Mouse (Mus musculus) heart, embryonic 16.5 days (tissue): ENCODE data around the gene Dnajc19. TPM values are rescaled to one million over a fixed set of nuclear protein-coding genes. Genes with fewer than 3 reads are reported as not detected.

ENCODE experiments used
- ATAC-seq: fragments of 200-750 bp; cut with Nextera tagmentation; replicated peaks from 2 replicates; pipeline ENCODE4 v1.8.0; 2017; ENCODE audit warnings: moderate number of reproducible peaks; ENCODE audit not compliant: insufficient read depth, low FRiP score; ENCODE audit errors: extremely low read depth
- H3K27ac ChIP-seq: fragments of 300-500 bp; sonication (generic); 2 replicates; pipeline ENCODE4 v1.5.1; 2014; ENCODE audit warnings: mild to moderate bottlenecking, low read length, control low read depth, moderate library complexity
- H3K27me3 ChIP-seq: fragments of 300-500 bp; sonication (generic); 2 replicates; pipeline ENCODE4 v1.6.1; 2014; ENCODE audit warnings: low read length, mixed read lengths; ENCODE audit not compliant: control insufficient read depth, insufficient read depth
- H3K36me3 ChIP-seq: fragments of 300-500 bp; sonication (generic); 2 replicates; pipeline ENCODE4 v1.6.1; 2014; ENCODE audit not compliant: control insufficient read depth, insufficient read depth
- H3K4me1 ChIP-seq: fragments of 300-500 bp; sonication (generic); 2 replicates; pipeline ENCODE4 v1.6.1; 2014; ENCODE audit warnings: low read length, mixed read lengths; ENCODE audit not compliant: control insufficient read depth, insufficient read depth
- H3K4me2 ChIP-seq: fragments of 300-500 bp; sonication (generic); 2 replicates; pipeline ENCODE4 v1.6.1; 2014; ENCODE audit warnings: low read depth, mild to moderate bottlenecking, control low read depth, low read length
- H3K4me3 ChIP-seq: fragments of 300-500 bp; sonication (generic); 2 replicates; pipeline ENCODE4 v1.5.1; 2014; ENCODE audit warnings: mild to moderate bottlenecking, control low read depth, low read length
- H3K9ac ChIP-seq: fragments of 300-500 bp; sonication (generic); 2 replicates; pipeline ENCODE4 v1.6.1; 2014; ENCODE audit warnings: low read length, control low read depth
- H3K9me3 ChIP-seq: fragments of 300-500 bp; sonication (generic); replicated peaks from 2 replicates; pipeline ENCODE4 v1.6.1; 2016; ENCODE audit warnings: low read length; ENCODE audit not compliant: control insufficient read depth
- WGBS: fragments of 180-500 bp; shearing (Covaris S2); extraction: QIAGEN DNeasy Blood & Tissue Kit; methylation state at CpG from one replicate; pipeline ENCODE4 v1.1.7; 2014; 5-methylcytosine and 5-hydroxymethylcytosine counted together
- polyA plus RNA-seq: library from polyadenylated mRNA; unstranded; fragments of >200 nt; fragmentation: Nextera tagmentation; extraction: Ambion mirVana; gene quantifications from 2 replicates; pipeline ENCODE4 v1.2.1, GENCODE M21; 2015

Gene Dnajc19
- polyA plus RNA-seq, 1 experiment from 2014 or later, result 126 TPM

DNA sequence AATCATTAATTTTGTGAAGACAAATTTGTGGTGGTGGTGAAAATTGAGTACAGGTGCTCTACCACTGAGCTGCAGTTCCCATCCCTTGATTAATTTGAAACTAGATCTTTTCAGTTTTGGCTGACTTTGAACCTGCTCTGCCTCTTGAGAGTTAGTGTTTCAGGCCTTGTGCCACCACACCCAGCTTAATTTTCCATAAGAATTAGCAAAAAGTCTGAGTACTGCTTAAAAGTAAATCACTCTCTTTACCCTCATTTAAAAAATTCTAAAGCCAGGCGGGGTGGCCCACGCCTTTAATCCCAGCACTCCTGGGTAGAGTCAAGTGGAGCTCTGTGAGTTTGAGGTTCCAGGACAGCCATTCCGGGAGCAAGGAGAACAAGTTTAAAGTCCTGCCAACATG, 45.4 kb downstream of the Dnajc19 start:
- H3K9me3 ChIP-seq, result no peaks in the 10 kb centered on the region
- no peaks in the 10 kb centered on the region for H3K27me3 ChIP-seq
- H3K4me3 ChIP-seq, result no peak overlapping the region
- peaks cover 2% of the 10 kb centered on the region; the same call in 1 of the 2 replicates for H3K36me3 ChIP-seq
- H3K9ac ChIP-seq, result no peak overlapping the region
- WGBS, result 76% methylated on average over 3 of the region's 3 CpGs
- H3K4me1 ChIP-seq, result peaks cover 18% of the 10 kb centered on the region
- H3K4me2 ChIP-seq, result no peak overlapping the region
- no peak for ATAC-seq
- H3K27ac ChIP-seq, result no peak overlapping the region

DNA sequence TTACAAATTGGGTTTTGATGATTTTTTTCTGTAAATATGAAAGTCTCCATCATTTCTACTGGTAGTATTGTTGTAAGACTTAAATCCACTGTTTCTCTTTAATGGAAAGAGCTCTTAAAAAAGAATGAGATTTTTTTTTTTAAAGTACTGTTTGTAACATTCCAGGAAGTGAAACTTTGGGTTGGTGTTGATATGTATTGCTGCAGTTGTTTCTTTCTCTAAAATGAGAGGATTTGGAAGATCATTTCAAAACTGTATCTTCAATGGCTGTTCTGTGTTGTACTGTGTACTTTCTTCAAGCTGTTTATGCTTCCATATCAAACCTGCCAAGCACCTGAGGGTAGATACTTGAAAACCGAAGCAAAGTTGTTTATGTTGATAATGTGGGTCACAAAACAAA, 46.3 kb downstream of the Dnajc19 start:
- Histone ChIP-seq H3K4me3 (no peak overlapping the region), H3K27me3 (no peaks in the 10 kb centered on the region), H3K4me2 (no peak overlapping the region), H3K9me3 (no peaks in the 10 kb centered on the region), H3K27ac (no peak overlapping the region), H3K36me3 (peaks cover 2% of the 10 kb centered on the region; the same call in 1 of the 2 replicates), H3K4me1 (peaks cover 18% of the 10 kb centered on the region), H3K9ac (no peak overlapping the region)
- ATAC-seq, result no peak
- WGBS, result 73% methylated on average over 1 of the region's 1 CpGs

DNA sequence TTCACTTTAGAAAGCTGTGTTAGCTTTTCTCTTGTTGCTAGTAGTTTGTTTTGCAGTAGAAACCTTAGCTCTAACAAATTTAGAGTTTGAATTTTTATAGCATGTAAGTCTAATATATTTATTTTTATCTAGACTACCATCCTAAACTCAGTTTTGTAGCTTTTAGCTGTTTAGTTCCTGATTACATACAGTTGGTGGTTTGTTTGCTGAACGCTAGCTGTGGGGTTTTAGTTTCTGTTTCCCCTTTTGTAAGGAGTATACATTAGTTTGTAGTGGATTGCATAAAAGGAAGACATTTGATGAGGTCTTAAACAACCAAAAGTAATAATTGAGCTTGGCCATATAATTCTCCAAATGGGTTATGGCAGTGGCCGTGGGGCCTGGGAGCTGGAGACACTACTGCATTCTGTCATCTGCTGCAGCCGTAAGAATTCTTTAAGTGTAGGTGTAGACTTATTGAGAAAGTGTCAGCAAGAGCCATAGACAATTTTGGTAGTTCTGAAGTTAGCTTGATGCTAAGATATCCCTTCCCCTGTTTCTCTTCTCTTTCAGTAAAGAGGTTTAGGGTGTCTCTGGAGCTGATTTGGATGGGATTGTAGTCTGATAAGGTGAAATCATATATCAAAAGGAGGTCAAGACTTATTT, 47.3 kb downstream of the Dnajc19 start:
- Histone ChIP-seq H3K9me3 (no peaks in the 10 kb centered on the region), H3K9ac (no peak overlapping the region), H3K4me3 (no peak overlapping the region), H3K27ac (no peak overlapping the region), H3K27me3 (no peaks in the 10 kb centered on the region), H3K4me2 (no peak overlapping the region), H3K36me3 (peaks cover 2% of the 10 kb centered on the region; the same call in 1 of the 2 replicates), H3K4me1 (peaks cover 16% of the 10 kb centered on the region)
- no peak for ATAC-seq
- 52% methylated on average over 3 of the region's 3 CpGs for WGBS

DNA sequence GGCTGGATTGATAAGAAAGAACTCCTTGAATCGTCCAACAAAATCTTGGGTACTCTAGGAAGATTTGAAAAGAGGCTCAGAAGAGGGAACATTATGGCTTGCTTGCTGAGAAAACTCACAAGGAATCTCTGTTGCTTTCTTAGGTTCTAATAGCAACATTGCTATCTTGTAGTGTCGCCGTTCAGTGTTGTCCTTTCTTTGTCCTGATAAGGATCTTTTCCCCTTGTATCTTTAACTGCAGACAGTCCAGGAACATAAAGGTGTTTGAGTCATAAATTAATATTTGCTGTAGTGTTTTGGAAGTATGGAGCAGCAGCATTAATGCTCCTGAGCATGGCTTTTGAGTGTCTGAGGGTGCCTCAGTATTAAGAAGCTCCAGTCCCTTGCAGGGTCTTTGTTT, 50.5 kb downstream of the Dnajc19 start:
- H3K27me3 ChIP-seq, result no peaks in the 10 kb centered on the region
- no peaks in the 10 kb centered on the region for H3K36me3 ChIP-seq
- H3K4me1 ChIP-seq, result peaks cover 12% of the 10 kb centered on the region; the same call in 1 of the 2 replicates
- H3K9ac ChIP-seq, result no peak overlapping the region
- WGBS, result 57% methylated on average over 3 of the region's 3 CpGs
- no peaks in the 10 kb centered on the region for H3K9me3 ChIP-seq
- no peak overlapping the region for H3K4me2 ChIP-seq
- no peak overlapping the region for H3K4me3 ChIP-seq
- no peak for ATAC-seq
- no peak overlapping the region for H3K27ac ChIP-seq

DNA sequence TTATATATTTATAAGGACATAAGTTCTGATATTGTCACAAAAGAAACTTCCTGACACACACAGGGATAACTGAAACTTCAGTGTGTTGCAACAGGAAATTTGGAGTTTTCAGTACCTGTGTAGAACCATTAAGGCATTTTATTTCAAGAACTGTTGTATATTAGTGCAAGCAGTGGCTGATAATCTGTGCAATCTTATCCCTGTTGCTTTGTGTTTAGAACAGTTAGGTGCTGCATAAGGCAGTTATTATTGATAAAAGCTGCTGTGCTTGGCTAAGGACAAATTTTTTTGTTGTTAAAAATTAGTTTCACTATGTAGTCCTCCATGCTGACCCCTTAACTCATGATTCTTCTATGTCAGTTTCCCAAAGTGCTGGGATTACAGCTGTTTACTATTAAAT, 52.2 kb downstream of the Dnajc19 start:
- no peak overlapping the region for H3K4me3 ChIP-seq
- peaks cover 15% of the 10 kb centered on the region for H3K4me1 ChIP-seq
- no peak overlapping the region for H3K4me2 ChIP-seq
- no peaks in the 10 kb centered on the region for H3K9me3 ChIP-seq
- no peaks in the 10 kb centered on the region for H3K27me3 ChIP-seq
- H3K27ac ChIP-seq, result no peak overlapping the region
- no peak overlapping the region for H3K9ac ChIP-seq
- ATAC-seq, result no peak
- no peaks in the 10 kb centered on the region for H3K36me3 ChIP-seq

DNA sequence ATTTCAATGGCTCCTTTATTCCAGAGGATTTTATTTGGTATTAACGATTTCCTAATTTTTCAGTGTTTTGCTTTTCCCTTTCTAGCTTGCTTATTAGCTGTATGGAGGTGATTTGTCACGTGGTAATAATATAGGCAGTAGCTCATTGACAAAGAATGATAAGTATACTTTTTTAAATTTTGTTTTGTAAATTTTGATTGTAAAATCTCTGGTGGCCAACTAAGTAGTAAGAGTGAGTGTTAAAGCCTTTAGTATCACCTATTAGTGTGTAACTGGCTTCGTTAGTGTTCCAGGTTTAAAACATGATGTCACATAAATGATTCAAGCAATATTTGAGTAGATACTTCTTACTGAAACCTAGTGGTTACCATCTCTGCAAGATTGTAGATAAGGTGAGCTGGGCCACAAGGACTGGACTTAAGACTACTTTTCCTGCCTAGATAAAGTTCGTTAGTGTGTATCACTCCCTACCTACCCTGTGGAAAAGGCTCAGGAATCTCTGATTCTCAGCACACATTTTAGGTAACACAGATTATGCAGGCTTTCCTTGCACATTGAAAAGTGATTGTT, 59.8 kb downstream of the Dnajc19 start:
- H3K27ac ChIP-seq, result no peak overlapping the region
- no peaks in the 10 kb centered on the region for H3K36me3 ChIP-seq
- peak overlapping the region; percentile 70 for H3K4me3 ChIP-seq
- 40% methylated on average over 4 of the region's 4 CpGs for WGBS
- no peaks in the 10 kb centered on the region for H3K27me3 ChIP-seq
- peak overlapping the region; percentile 68 for H3K4me2 ChIP-seq
- ATAC-seq, result no peak
- peak overlapping the region; percentile 100 for H3K9ac ChIP-seq
- H3K4me1 ChIP-seq, result peaks cover 23% of the 10 kb centered on the region
- no peaks in the 10 kb centered on the region for H3K9me3 ChIP-seq

DNA sequence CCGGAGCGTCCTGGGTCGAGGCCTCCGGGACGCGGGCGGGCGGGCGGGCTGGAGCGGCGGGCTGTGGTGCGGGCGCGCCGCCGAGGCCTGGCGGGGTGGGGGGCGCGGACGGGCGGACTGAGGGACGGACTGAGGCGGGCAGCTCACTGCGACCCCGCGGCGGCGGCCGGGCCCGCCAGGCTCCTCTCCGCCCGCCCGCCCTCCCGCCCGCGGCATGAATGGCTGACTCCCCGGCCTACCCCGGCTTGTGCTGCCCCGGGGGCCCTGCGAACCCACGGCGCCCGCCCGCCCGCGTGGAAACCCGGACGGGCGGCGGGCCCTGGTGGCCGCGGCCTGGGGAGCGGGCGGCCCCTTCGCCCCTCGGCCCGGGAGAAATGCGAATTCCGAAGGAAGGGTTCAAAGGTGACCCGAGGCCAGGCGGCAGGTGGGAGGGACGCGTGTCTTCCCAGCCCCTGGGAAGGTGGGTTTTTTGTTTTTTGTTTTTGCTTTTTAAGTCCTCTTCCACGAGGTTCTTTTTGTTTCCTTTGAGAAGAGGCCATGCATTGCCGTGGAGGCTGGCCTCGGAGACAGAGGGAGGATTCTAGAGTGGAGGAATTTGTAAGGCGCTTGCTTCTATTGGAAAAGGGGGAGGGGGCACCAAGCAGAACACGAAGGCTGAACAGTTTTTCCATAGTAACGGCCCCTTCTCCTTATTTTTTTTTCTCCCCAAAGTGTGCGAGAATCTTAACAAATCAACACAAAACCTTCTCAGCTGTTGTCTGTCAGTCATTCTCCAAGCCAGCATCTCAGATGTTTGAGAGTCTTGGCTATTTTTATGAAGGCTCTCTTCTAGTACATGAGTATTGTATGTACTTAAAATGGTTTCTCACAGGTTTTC, 60.5 kb downstream of the Dnajc19 start:
- peak; percentile 29; the same call in 1 of the 2 replicates for ATAC-seq
- no peaks in the 10 kb centered on the region for H3K27me3 ChIP-seq
- no peaks in the 10 kb centered on the region for H3K36me3 ChIP-seq
- peak overlapping the region; percentile 97 for H3K27ac ChIP-seq
- WGBS, result under 1% methylated on average over 47 of the region's 70 CpGs
- H3K4me1 ChIP-seq, result peaks cover 23% of the 10 kb centered on the region
- H3K9ac ChIP-seq, result peak overlapping the region; percentile 100
- peak overlapping the region; percentile 68 for H3K4me2 ChIP-seq
- H3K9me3 ChIP-seq, result no peaks in the 10 kb centered on the region
- peak overlapping the region; percentile 70 for H3K4me3 ChIP-seq

DNA sequence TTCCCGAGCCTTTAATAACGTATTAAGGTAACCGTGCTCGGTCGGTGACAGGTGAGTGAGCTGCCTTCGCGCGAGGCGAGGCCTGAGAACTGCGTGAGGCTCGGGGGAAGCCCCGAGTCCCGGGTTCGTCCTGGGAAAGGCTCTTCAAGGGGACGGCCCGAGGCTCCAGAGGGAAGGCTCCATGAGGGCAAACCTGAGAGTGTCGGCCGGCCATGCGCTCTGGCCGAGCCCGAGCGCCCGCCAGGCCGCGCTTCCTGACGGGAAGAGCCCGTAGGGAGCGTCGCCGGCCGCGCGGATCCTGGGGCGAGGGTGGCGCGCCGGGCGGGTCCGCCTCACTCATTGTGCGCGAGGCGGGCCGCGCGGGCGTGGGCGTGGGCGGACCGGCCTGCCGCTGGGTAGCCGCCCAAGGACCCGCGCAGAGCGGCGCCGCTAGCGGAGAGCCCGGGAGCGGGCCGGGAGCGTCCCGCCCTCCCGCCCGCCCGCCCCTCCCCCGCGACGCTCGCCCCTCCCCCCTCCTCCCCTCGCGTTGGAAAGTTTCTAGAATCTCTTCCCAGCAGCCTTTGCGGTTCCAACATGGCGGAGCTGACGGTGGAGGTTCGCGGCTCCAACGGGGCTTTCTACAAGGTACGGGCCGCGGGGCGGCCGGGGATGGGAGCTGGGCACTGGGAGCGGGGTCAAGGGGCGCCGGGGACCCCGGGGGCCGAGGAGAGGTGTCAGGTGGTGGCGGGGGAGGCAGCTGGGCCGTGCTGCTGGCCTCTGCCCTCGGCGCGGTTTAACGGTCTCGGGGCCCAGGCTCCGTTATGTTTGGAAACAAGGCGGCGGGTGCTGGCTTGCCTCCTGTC, 61.4 kb downstream of the Dnajc19 start, which contains the start of gene Fxr1:
Gene Fxr1 (plus strand): TSS at position 404 of the 842 bp plus-strand sequence.
- H3K9me3 ChIP-seq, result no peaks in the 10 kb centered on the region; the same call in 1 of the 2 replicates
- peak within 1 kb of the TSS; percentile 97 for H3K27ac ChIP-seq
- H3K36me3 ChIP-seq, result no peaks in the 10 kb centered on the region
- under 1% methylated on average over 78 of the region's 97 CpGs for WGBS
- peak within 1 kb of the TSS; percentile 91 for H3K4me2 ChIP-seq
- peak within 1 kb of the TSS; percentile 100 for H3K9ac ChIP-seq
- peak; percentile 98 for ATAC-seq
- peak within 1 kb of the TSS; percentile 70 for H3K4me3 ChIP-seq
- H3K27me3 ChIP-seq, result no peaks in the 10 kb centered on the region
- H3K4me1 ChIP-seq, result peaks cover 23% of the 10 kb centered on the region
